Mouse (Mus musculus) small intestine, adult 2 months (tissue): ENCODE data around the gene Armc2. TPM values are rescaled to one million over a fixed set of nuclear protein-coding genes. Genes with fewer than 3 reads are reported as not detected.

Experiments used
- H3K27ac ChIP-seq: fragments of 200-500 bp; 2 replicates; pipeline ENCODE4 v1.5.1; 2012; ENCODE audit warnings: low read depth, low read length, control low read depth, inconsistent platforms; ENCODE audit not compliant: insufficient read depth
- H3K27me3 ChIP-seq: fragments of 200-500 bp; 2 replicates; pipeline ENCODE4 v1.6.1; 2012; ENCODE audit warnings: mild to moderate bottlenecking, moderate library complexity, low read length, inconsistent platforms; ENCODE audit not compliant: control insufficient read depth, insufficient read depth
- H3K36me3 ChIP-seq: fragments of 200-500 bp; 2 replicates; pipeline ENCODE4 v1.6.1; 2012; ENCODE audit warnings: mild to moderate bottlenecking, low read length, control low read depth, inconsistent platforms; ENCODE audit not compliant: control insufficient read depth, insufficient read depth
- H3K4me1 ChIP-seq: fragments of 200-500 bp; 2 replicates; pipeline ENCODE4 v1.6.1; 2012; ENCODE audit warnings: low read length, inconsistent platforms, mixed read lengths; ENCODE audit not compliant: control insufficient read depth, insufficient read depth, insufficient read length
- H3K4me3 ChIP-seq: fragments of 200-500 bp; 2 replicates; pipeline ENCODE4 v1.5.1; 2012; ENCODE audit warnings: low read depth, mild to moderate bottlenecking, control low read depth, inconsistent platforms, low read length, moderate library complexity
- CTCF ChIP-seq: fragments of 200-500 bp; IDR thresholded peaks from 2 replicates; pipeline ENCODE4 v1.5.1; 2012; ENCODE audit warnings: low read depth, mild to moderate bottlenecking, control low read depth, inconsistent platforms, low read length, moderate library complexity, mixed read lengths; ENCODE audit not compliant: insufficient replicate concordance, insufficient read length; ENCODE audit errors: extremely low read depth
- POLR2A ChIP-seq: fragments of 200-500 bp; IDR thresholded peaks from 2 replicates; pipeline ENCODE4 v1.6.1; 2012; ENCODE audit warnings: low read depth, mild to moderate bottlenecking, control low read depth, inconsistent platforms, low read length, moderate library complexity
- WGBS: fragments of 180-500 bp; shearing (Covaris S2); methylation state at CpG from one replicate; pipeline ENCODE4 v1.1.7; 2018; 5-methylcytosine and 5-hydroxymethylcytosine counted together
- polyA plus RNA-seq: library from polyadenylated mRNA; depleted of rRNA; stranded (reverse); fragments of >200 nt; gene quantifications from 2 replicates; pipeline ENCODE4 v1.2.3, GENCODE M21; 2012

The Armc2 gene
- polyA plus RNA-seq, 1 experiment: 0.60 TPM

- TF ChIP-seq CTCF (no peak), POLR2A (no peak)
- Histone ChIP-seq H3K4me3 (no peak overlapping the region), H3K27me3 (no peaks in the 10 kb centered on the region), H3K27ac (no peak overlapping the region), H3K4me1 (no peaks in the 10 kb centered on the region), H3K36me3 (no peaks in the 10 kb centered on the region)
- WGBS: 60% methylated on average over 7 of the region's 7 CpGs
Observed at GRCm38 (mm10) chr10:42002436-42002835, 15.8 kb downstream of the Armc2 start.

DNA sequence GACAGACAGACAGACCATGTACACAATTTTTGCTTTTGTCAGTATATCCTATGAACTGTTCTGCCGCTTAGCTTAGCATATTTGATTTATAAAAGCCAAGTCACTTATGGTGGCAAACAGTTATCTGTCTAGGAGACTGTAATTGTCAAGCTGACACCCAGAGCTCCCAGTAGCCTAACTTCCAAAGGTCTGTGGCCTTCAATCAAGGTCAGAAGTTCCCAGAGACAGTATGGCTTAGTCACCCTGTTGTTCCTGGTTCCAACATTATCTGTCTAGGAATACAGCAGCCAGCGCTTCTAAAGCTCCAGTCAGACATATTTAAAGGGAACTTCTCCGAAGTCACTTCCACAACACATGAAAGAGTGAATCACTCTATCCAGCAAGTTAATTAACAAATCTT, 17.0 kb downstream of the Armc2 start:
- no peak overlapping the region for H3K27ac ChIP-seq
- H3K36me3 ChIP-seq: no peaks in the 10 kb centered on the region
- 80% methylated on average over 3 of the region's 3 CpGs for WGBS
- H3K4me3 ChIP-seq: no peak overlapping the region
- H3K4me1 ChIP-seq: no peaks in the 10 kb centered on the region
- no peaks in the 10 kb centered on the region for H3K27me3 ChIP-seq
- TF ChIP-seq POLR2A (no peak), CTCF (no peak)

DNA sequence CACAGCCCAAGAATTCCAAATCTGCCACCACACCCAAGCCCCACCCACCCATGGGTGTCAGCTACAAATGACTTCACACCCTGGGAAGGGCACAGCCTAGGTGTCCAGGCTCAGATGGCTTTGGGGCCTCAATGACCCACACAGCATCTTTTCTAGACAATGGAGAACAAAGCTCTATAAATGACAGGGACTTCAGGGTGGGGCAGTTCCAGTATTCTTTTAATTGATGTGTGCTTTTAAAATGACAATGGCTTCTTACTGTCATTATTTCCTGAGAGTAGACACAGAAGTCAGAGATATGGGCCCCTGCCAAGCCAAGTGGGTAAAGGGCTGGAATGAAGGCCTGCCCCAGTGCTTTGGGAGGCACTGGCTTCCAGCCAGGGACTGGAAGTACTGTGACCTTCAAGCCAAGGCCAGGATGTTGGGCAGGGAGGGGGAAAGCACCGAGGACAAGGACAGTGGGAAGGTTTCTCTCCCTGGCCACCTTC, 20.5 kb downstream of the Armc2 start:
- Histone ChIP-seq H3K4me3 (no peak overlapping the region), H3K4me1 (no peaks in the 10 kb centered on the region), H3K36me3 (no peaks in the 10 kb centered on the region), H3K27me3 (no peaks in the 10 kb centered on the region), H3K27ac (no peak overlapping the region)
- 13% methylated on average over 1 of the region's 1 CpGs for WGBS
- TF ChIP-seq POLR2A (no peak), CTCF (no peak)

DNA sequence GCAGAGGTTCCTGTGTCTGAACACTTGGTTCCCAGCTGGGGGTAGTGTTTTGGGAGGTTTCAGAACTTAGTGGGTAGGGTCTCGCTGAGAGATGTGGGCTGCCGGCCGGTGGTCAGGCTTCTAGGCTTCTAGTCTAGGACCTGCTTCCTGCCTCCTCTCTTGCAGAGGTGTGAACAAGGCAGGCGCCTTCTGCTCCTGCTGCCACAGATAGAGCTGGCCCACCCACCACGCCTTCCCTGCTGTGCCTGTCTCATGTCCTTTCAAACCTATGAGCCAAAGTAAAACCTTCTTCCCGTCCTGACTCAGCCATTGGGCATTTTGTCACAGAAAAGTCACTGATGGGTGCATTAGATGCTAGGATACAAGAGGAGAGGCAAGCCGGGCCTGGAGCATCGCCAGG, 22.1 kb downstream of the Armc2 start:
- whole genome bisulfite sequencing: 85% methylated on average over 8 of the region's 8 CpGs
- Histone ChIP-seq H3K4me3 (no peak overlapping the region), H3K27me3 (no peaks in the 10 kb centered on the region), H3K36me3 (no peaks in the 10 kb centered on the region), H3K4me1 (no peaks in the 10 kb centered on the region), H3K27ac (no peak overlapping the region)
- no peak for TF ChIP-seq POLR2A
- no peak for TF ChIP-seq CTCF

- TF ChIP-seq CTCF (no peak), POLR2A (no peak)
- Histone ChIP-seq H3K4me1 (no peaks in the 10 kb centered on the region), H3K27me3 (0 out of 2 replicates have a peak, but pooled peaks cover 2% of the 10 kb centered on the region), H3K4me3 (no peak overlapping the region), H3K27ac (no peak overlapping the region), H3K36me3 (no peaks in the 10 kb centered on the region)
- WGBS: 85% methylated on average over 2 of the region's 2 CpGs
Observed at GRCm38 (mm10) chr10:41995051-41995450, 23.2 kb downstream of the Armc2 start.

DNA sequence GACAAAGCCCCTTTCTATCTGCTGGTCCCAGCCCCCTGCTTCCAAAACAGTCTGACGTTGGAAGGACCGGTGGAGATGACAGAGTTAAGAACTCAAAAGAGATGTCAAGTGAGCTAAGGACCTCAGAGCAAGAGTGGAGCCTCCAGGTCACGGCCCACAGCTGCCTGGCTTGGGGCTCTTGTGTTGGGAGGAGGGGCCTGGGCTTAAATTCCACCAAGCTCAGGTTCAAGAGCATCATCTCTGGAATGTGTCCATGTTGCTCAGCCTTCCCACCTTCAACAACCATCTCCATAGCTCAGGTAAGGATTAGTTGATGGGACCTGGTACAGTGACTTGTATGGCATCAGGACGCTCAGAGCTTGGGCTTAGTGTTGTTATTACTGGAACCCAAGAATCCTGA, 23.7 kb downstream of the Armc2 start:
- WGBS: 82% methylated on average over 4 of the region's 4 CpGs

GRCm38 (mm10) chr10:41992059-41992440, 26.2 kb downstream of the Armc2 start:
- H3K4me3 ChIP-seq: no peak overlapping the region
- no peaks in the 10 kb centered on the region for H3K4me1 ChIP-seq
- no peak for TF ChIP-seq POLR2A
- no peak for TF ChIP-seq CTCF
- H3K36me3 ChIP-seq: no peaks in the 10 kb centered on the region
- WGBS: 75% methylated on average over 5 of the region's 5 CpGs
- 0 out of 2 replicates have a peak overlapping the region, but pooled peaks have one; percentile 54 for H3K27ac ChIP-seq
- H3K27me3 ChIP-seq: peaks cover 2% of the 10 kb centered on the region; the same call in 1 of the 2 replicates

More for the DNA sequence above, 23.7 kb downstream of the Armc2 start:
- Histone ChIP-seq H3K4me3 (no peak overlapping the region), H3K4me1 (no peaks in the 10 kb centered on the region), H3K27ac (no peak overlapping the region), H3K27me3 (0 out of 2 replicates have a peak, but pooled peaks cover 2% of the 10 kb centered on the region), H3K36me3 (no peaks in the 10 kb centered on the region)
- TF ChIP-seq POLR2A (no peak), CTCF (no peak)
